Mouse (Mus musculus) hematopoietic stem cell, adult 5-6 weeks (primary cell): ENCODE data around the gene Olfr178. TPM values are rescaled to one million over a fixed set of nuclear protein-coding genes. Genes with fewer than 3 reads are reported as not detected.

ENCODE experiments used
- ATAC-seq, 2 experiments: fragments of 125-278 bp in 1 of 2; replicated peaks in 1 of 2; 2 replicates each; pipeline ENCODE4 v1.8.0; 2016 to 2017; ENCODE audit warnings: inconsistent platforms in 2 of 2, mild to moderate bottlenecking in 2 of 2, moderate number of reproducible peaks in 2 of 2, low read depth in 1 of 2, moderate TSS enrichment in 1 of 2; ENCODE audit not compliant: low FRiP score in 2 of 2, poor library complexity in 2 of 2, severe bottlenecking in 2 of 2, insufficient read depth in 1 of 2, low TSS enrichment in 1 of 2
- total RNA-seq: library from RNA; stranded (forward); fragments of 172-1452, 232-1000 nt; gene quantifications from 2 replicates; pipeline ENCODE4 v1.2.3, GENCODE M21; 2017

The Olfr178 gene
- total RNA-seq = not detected in 2 replicates

DNA sequence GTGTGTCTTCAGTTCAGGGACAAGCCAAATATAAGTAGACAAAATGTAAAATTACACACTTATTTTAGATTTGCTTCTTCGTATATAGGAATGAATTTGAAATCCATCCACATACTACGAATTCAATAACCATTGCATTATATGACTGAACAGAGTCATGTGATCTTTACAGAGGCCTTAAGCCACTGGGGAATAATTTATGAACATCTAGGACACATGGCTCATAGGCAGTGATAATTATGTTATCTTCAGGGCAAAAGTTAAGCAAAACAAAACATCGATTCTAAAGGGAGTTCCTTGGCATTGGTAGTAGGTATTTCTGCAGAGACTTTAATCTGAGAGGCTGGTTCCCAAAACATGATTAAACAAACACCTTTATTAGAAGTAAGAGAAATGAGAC is at the start of gene Olfr178:
TSS of gene Olfr178 (minus strand) at position 101 of the 400 bp plus-strand sequence.
- no peak for ATAC-seq

DNA sequence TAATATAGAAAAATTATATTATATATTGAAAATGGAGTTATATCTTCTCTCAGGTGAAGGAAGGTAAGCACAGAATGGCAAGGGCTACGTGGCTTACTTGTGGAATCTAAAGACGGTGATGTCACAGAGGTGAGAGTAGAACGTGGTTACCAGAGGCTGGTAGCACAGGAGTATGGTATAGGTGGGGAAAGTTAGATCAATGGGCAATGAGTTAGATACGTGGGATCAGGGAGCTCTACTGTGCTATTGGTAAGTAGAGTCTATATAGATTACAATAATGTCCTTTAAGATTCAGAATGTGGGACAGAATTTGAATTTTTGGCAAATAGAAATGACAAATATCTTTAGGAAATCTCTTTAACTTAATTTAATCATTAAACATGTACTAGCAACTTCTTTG is 37.4 kb upstream of the Olfr178 start, which contains the start of gene Olfr180:
TSS of gene Olfr180 (minus strand) at position 101 of the 400 bp plus-strand sequence.
- no peak for ATAC-seq

DNA sequence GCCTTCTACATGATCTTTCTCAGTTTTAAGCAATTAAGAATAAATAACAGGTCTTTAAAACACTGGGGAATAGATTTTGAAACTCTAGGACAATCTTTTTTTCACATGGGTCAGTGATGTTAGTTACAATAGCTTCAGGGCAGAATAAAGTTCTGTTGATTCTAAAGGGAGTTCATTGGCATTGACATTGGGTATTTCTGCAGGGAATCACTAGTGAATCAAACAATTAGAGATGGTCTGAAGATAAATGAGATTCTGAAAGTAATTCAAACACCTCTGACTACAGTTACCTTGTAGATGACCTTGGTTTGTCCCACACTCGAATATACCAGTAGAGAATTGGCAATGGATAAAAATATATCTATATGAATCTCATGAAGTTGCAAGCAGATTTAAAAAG is 36.8 kb upstream of the Olfr178 start, which contains the start of gene Olfr181:
TSS of gene Olfr181 (minus strand) at position 101 of the 400 bp plus-strand sequence.
- ATAC-seq = no peak

DNA sequence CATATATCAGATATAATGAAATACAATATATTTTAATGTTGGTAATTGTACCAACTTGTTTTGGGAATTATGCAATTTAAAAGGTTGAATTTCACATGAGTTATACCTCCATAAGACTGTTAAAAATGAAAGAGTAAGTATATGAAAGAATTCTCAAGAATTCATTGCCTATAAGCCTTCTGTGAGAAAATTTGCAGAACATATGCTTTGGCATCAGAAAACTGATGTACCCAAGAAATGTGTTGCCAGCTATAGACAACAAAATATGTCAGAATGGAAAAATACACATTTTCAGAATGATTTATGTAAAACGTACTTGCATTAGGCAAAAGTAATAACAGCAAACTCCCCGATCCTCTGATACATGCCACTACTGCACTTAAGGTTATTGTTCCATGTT is 7.4 kb downstream of the Olfr178 start:
- ATAC-seq = no peak

DNA sequence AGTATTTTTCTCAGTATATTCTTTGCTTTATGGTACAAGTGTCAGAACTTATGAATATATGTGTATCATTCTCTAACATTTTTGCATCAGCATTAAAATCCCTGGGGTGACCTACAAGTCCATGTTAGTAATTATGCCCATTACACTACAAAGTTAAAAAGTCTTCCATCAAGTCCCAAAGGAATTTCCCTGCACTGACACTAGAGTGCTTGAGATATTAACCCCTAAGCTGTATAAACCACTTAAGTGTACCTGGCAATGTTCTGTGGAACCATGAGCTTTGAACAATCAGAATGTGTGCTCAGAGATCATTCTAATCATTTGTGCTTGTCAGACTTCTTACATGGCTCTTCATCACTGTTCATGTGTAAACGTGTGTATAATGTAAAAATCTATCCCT is 17.2 kb downstream of the Olfr178 start, which contains the start of gene Olfr177:
TSS of gene Olfr177 (minus strand) at position 101 of the 400 bp plus-strand sequence.
- ATAC-seq = no peak

DNA sequence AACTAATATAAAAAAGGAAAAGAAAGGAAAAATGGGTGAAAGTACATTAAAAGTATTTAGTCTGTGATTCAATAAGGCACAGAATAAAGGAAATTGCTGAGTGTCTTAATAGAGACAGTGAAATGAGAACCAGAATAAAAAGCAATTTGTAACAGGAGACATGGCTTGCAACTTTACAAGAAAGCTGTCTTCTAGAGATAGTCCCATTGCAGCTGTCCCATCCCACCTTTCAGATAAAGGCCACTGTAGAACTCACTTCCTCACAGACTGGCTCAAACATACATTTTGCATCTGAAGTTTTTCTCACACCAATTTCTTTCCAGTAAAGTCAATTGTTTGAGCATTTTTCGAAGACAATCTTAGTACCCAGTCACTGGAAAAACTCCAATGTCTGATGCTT is 30.4 kb downstream of the Olfr178 start:
- no peak for ATAC-seq

DNA sequence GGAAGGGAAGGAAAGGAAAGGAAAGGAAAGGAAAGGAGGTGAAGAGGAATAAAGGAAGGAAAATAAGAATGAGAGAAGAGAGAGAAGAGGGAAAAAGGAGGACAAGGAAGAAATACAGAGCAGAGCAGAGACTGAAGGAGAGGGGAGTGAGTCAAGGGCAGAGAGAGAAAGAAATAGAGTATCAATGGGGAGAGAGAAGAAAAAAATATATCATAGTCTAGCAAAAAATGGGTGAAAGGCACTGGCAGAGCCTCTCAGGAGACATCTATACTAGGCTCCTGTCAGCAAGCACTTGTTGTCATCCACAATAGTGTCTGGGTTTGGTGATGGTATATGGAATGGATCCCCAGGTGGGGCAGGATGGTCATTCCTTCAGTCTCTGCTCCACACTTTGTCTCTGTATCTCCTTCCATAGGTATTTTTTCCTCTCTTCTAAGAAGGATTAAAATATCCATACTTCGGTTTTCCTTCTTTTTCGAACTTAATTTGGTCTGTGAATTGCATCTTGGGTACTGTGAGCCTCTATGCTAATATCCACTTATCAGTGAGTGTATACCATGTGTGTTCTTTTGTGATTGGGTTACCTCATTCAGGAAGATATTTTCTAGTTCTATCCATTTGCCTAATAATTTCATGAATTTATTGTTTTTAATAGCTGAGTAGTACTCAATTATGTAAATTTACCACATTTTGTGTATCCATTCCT is 31.7 kb downstream of the Olfr178 start:
- no peak for ATAC-seq

Other genes with a start within 250 kb of the Olfr178 start
- gene Cpox, start 221.8 kb downstream of the Olfr178 start, total RNA-seq = 18.3 and 38.5 TPM in 2 replicates
- not detected in 2 replicates for gene Gpr15, start 173.0 kb downstream of the Olfr178 start, total RNA-seq
- gene Cldnd1, start 164.2 kb downstream of the Olfr178 start, total RNA-seq = 22.6 and 58.0 TPM in 2 replicates
- not detected in 2 replicates for gene Olfr172, start 128.9 kb downstream of the Olfr178 start, total RNA-seq
- not detected in 2 replicates for gene Olfr173, start 91.8 kb downstream of the Olfr178 start, total RNA-seq
- not detected in 2 replicates for gene Olfr175-ps1, start 65.3 kb downstream of the Olfr178 start, total RNA-seq
- gene Olfr177, start 17.3 kb downstream of the Olfr178 start, total RNA-seq = not detected in 2 replicates
- not detected in 2 replicates for gene Olfr181, start 36.7 kb upstream of the Olfr178 start, total RNA-seq
- gene Olfr180, start 37.3 kb upstream of the Olfr178 start, total RNA-seq = not detected in 2 replicates
- gene Olfr183, start 103.3 kb upstream of the Olfr178 start, total RNA-seq = not detected in 2 replicates
- gene Olfr186, start 138.2 kb upstream of the Olfr178 start, total RNA-seq = not detected in 2 replicates
- gene Olfr187, start 147.7 kb upstream of the Olfr178 start, total RNA-seq = not detected in 2 replicates
- gene Olfr190, start 185.9 kb upstream of the Olfr178 start, total RNA-seq = not detected in 2 replicates
- not detected in 2 replicates for gene Olfr191, start 197.8 kb upstream of the Olfr178 start, total RNA-seq
- gene Olfr193, start 219.8 kb upstream of the Olfr178 start, total RNA-seq = not detected in 2 replicates
- gene Olfr194, start 229.0 kb upstream of the Olfr178 start, total RNA-seq = not detected in 2 replicates